Mouse (Mus musculus): Measurements from ENCODE around the gene Pigk. TPM values are rescaled to one million over a fixed set of nuclear protein-coding genes. Genes with fewer than 3 reads are reported as not detected.

The Pigk gene
- total RNA-seq, 1 experiment from 2014 or later, result 70.0 TPM

- DNase-seq, result no peak
Measured at GRCm38 (mm10) chr3:152905800-152906199, 191.9 kb downstream of the Pigk start.

- no peak for DNase-seq
Measured at GRCm38 (mm10) chr3:152907087-152907486, 193.2 kb downstream of the Pigk start.

- no peak for DNase-seq
Measured at GRCm38 (mm10) chr3:152907683-152908082, 193.8 kb downstream of the Pigk start.

- no peak for DNase-seq
Measured at GRCm38 (mm10) chr3:152911578-152911977, 197.7 kb downstream of the Pigk start.

GRCm38 (mm10) chr3:152912216-152913101 is 198.6 kb downstream of the Pigk start:
- no peak for DNase-seq

GRCm38 (mm10) chr3:152913150-152913549 is 199.2 kb downstream of the Pigk start:
- DNase-seq, result no peak

- no peak for DNase-seq
Measured at GRCm38 (mm10) chr3:152913625-152914024, 199.7 kb downstream of the Pigk start.

GRCm38 (mm10) chr3:152914376-152914775 is 200.5 kb downstream of the Pigk start:
- no peak for DNase-seq

GRCm38 (mm10) chr3:152917579-152917978 is 203.7 kb downstream of the Pigk start:
- no peak for DNase-seq

GRCm38 (mm10) chr3:152919101-152919500 is 205.2 kb downstream of the Pigk start:
- DNase-seq, result no peak

- no peak for DNase-seq
Measured at GRCm38 (mm10) chr3:152920365-152920764, 206.5 kb downstream of the Pigk start.

- DNase-seq, result no peak
Measured at GRCm38 (mm10) chr3:152923530-152923929, 209.6 kb downstream of the Pigk start.

- no peak for DNase-seq
Measured at GRCm38 (mm10) chr3:152925364-152925763, 211.5 kb downstream of the Pigk start.

GRCm38 (mm10) chr3:152926166-152926565 is 212.3 kb downstream of the Pigk start:
- DNase-seq, result no peak

- no peak for DNase-seq
Measured at GRCm38 (mm10) chr3:152928287-152928975, 214.5 kb downstream of the Pigk start.

- no peak for DNase-seq
Measured at GRCm38 (mm10) chr3:152929256-152929787, 215.4 kb downstream of the Pigk start.

- DNase-seq, result no peak
Measured at GRCm38 (mm10) chr3:152929788-152930281, 215.9 kb downstream of the Pigk start.

GRCm38 (mm10) chr3:152931354-152931753 is 217.5 kb downstream of the Pigk start:
- DNase-seq, result no peak

- no peak for DNase-seq
Measured at GRCm38 (mm10) chr3:152932096-152932495, 218.2 kb downstream of the Pigk start.

- no peak for DNase-seq
Measured at GRCm38 (mm10) chr3:152932544-152932943, 218.6 kb downstream of the Pigk start.

GRCm38 (mm10) chr3:152933737-152934136 is 219.8 kb downstream of the Pigk start:
- DNase-seq, result no peak

GRCm38 (mm10) chr3:152936313-152936712 is 222.4 kb downstream of the Pigk start:
- DNase-seq, result no peak

- DNase-seq, result no peak
Measured at GRCm38 (mm10) chr3:152941671-152942070, 227.8 kb downstream of the Pigk start.
